Mouse (Mus musculus): ENCODE data around the gene Gm21818. TPM values are rescaled to one million over a fixed set of nuclear protein-coding genes. Genes with fewer than 3 reads are reported as not detected.
"Not testable (repeated sequence)": the region's sequence is repeated elsewhere in the genome, so short reads cannot be mapped to it uniquely, and the experiment has no call there.

The Gm21818 gene
- polyA plus RNA-seq (2014; fragmentation: Nextera tagmentation; extraction: Ambion mirVana), result not detected in 2 replicates

DNA sequence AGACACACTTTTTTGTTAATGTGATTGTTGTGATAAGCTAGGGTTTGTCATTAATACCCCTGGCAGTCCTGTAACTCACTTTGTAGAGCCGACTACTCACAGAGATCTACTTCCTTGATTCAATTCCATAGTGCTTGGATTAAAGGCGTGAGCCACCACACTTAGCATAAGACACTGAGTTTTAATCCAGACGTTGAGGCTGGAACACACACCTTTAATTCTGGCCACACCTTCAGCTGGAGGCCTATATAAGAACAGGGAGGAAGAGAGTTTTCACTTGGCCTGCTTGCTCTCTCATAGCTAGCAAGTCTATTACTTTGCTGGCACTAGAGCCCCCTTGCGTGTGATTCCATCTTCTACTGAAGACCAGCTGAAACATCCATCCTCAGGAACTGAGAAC is at the start of gene Gm21818:
Gm21818 (plus strand) TSS at position 301 of the 400 bp plus-strand sequence.
- ATAC-seq (ENCODE audit: insufficient read depth), result not testable (repeated sequence)
- WGBS, result 67% methylated on average over 4 of the region's 4 CpGs

GRCm38 (mm10) chr13:120139946-120140345 is 32.3 kb upstream of the Gm21818 start, which contains the start of gene Gm20767:
Gm20767 (plus strand) TSS chr13:120140246.
- H3K27me3 ChIP-seq (ENCODE audit: insufficient read depth, low read length); H3K27ac ChIP-seq (ENCODE audit: low read depth); H3K9ac ChIP-seq; H3K4me2 ChIP-seq; DNase-seq; ATAC-seq (ENCODE audit: insufficient read depth); H3K4me1 ChIP-seq (ENCODE audit: insufficient read depth); H3K36me3 ChIP-seq (ENCODE audit: insufficient read depth); H3K4me3 ChIP-seq (ENCODE audit: low read depth, low read length); H3K9me3 ChIP-seq (ENCODE audit: low read depth, low read length): not testable (repeated sequence)
- WGBS, result 96% methylated on average over 2 of the region's 5 CpGs

More for the DNA sequence above, at the start of gene Gm21818:
- H3K4me2 ChIP-seq; DNase-seq; H3K4me1 ChIP-seq (ENCODE audit: insufficient read depth); H3K9me3 ChIP-seq (ENCODE audit: low read depth, low read length); H3K4me3 ChIP-seq (ENCODE audit: low read depth, low read length); H3K27ac ChIP-seq (ENCODE audit: low read depth); H3K9ac ChIP-seq; H3K27me3 ChIP-seq (ENCODE audit: insufficient read depth, low read length); H3K36me3 ChIP-seq (ENCODE audit: insufficient read depth): not testable (repeated sequence)

DNA sequence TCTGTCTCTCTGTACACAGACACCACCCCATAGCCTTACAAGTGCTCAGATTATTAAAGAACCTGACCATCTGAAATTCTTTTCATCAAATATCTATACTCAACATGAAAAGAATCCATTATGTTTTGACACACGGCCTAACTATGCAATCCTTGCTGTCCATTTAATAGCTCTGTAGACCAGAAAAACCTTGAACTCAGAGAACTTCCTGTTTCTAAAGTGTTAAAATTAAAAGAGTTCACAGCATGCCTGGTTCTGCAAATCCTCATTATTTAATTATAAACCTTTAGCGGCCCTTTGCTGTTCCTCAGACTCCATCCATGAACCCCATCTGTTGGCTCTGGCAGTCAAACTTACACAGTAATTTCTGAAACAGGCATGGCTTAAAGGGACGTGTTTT is 29.9 kb upstream of the Gm21818 start:
- H3K27me3 ChIP-seq (ENCODE audit: insufficient read depth, low read length); DNase-seq; H3K4me2 ChIP-seq; H3K4me1 ChIP-seq (ENCODE audit: insufficient read depth); H3K9me3 ChIP-seq (ENCODE audit: low read depth, low read length); H3K4me3 ChIP-seq (ENCODE audit: low read depth, low read length); H3K9ac ChIP-seq; ATAC-seq (ENCODE audit: insufficient read depth); H3K27ac ChIP-seq (ENCODE audit: low read depth); H3K36me3 ChIP-seq (ENCODE audit: insufficient read depth): not testable (repeated sequence)
- 65% methylated on average over 2 of the region's 3 CpGs for WGBS

DNA sequence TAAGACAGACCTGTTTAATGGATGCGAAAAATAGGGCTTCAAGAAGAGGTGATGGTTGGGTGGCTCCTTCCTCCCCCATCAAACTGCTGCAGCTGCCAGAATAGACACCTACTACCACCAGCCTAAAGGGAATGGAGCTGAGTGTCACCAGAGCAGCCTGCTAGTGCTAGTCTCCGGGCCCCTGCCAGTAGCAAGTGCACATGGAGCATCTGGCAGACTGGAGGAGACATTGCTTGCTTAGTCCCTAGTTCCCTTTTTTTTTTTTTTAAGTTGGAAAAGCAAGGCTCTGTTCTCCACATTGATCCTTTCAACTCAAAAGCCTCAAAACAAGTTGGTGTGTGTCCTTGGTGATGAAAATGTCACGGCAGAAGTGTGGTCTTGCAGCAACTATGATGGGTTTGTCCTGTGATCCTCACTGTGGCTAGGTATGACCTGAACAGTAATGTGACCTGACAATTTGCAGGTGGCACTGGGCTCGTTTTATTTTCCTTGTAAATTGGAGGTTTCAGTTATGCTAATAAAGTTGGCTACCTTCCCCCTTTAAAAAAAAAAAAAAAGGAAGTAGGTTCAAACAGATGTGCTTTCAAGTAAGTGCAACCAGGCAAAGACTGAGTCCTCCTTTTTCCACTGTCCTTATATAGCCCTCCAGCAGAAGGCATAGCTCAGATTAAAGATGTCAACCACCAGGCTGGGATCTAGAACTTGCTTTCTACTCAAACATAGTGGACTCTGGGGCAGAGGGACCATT is 22.4 kb upstream of the Gm21818 start:
- H3K27me3 ChIP-seq (ENCODE audit: insufficient read depth, low read length); H3K4me1 ChIP-seq (ENCODE audit: insufficient read depth); DNase-seq; H3K4me3 ChIP-seq (ENCODE audit: low read depth, low read length); H3K36me3 ChIP-seq (ENCODE audit: insufficient read depth); H3K4me2 ChIP-seq; H3K9ac ChIP-seq; H3K27ac ChIP-seq (ENCODE audit: low read depth); H3K9me3 ChIP-seq (ENCODE audit: low read depth, low read length); ATAC-seq (ENCODE audit: insufficient read depth): not testable (repeated sequence)
- WGBS, result 69% methylated on average over 3 of the region's 4 CpGs

DNA sequence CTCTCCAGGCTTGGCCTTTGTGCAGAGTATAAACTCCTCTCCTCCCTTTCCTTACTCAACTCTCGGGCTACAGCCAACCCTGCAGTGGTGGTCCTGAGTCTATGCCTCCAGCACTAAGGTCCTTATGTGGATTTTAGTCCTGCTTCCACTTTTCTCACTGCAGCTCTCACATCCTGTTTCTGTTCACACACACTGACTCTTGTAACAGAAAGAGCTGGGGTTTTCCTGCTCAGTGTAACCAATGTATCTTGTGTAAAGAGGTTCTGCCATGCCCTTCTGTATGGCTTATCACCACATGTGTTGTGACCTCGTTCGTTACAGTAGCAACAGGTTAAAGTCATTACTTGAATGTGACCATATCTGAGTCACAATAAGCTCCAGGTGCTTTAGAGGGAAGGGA is 21.6 kb upstream of the Gm21818 start:
- H3K4me1 ChIP-seq (ENCODE audit: insufficient read depth); H3K27ac ChIP-seq (ENCODE audit: low read depth); H3K9ac ChIP-seq; ATAC-seq (ENCODE audit: insufficient read depth); H3K4me2 ChIP-seq; H3K36me3 ChIP-seq (ENCODE audit: insufficient read depth); DNase-seq; H3K27me3 ChIP-seq (ENCODE audit: insufficient read depth, low read length); H3K4me3 ChIP-seq (ENCODE audit: low read depth, low read length); H3K9me3 ChIP-seq (ENCODE audit: low read depth, low read length): not testable (repeated sequence)
- WGBS, result 54% methylated on average over 3 of the region's 3 CpGs

GRCm38 (mm10) chr13:120168301-120168700 is 3.9 kb upstream of the Gm21818 start:
- H3K4me2 ChIP-seq; H3K36me3 ChIP-seq (ENCODE audit: insufficient read depth); DNase-seq; H3K27me3 ChIP-seq (ENCODE audit: insufficient read depth, low read length); ATAC-seq (ENCODE audit: insufficient read depth); H3K4me1 ChIP-seq (ENCODE audit: insufficient read depth); H3K9me3 ChIP-seq (ENCODE audit: low read depth, low read length); H3K9ac ChIP-seq; H3K4me3 ChIP-seq (ENCODE audit: low read depth, low read length); H3K27ac ChIP-seq (ENCODE audit: low read depth): not testable (repeated sequence)
- WGBS, result 44% methylated on average over 5 of the region's 5 CpGs

GRCm38 (mm10) chr13:120196189-120196821 is 24.1 kb downstream of the Gm21818 start:
- 77% methylated on average over 7 of the region's 8 CpGs for WGBS
- not testable (repeated sequence) for H3K9ac ChIP-seq; H3K4me2 ChIP-seq; DNase-seq; H3K4me3 ChIP-seq (ENCODE audit: low read depth, low read length); H3K27me3 ChIP-seq (ENCODE audit: insufficient read depth, low read length); H3K27ac ChIP-seq (ENCODE audit: low read depth); H3K4me1 ChIP-seq (ENCODE audit: insufficient read depth); ATAC-seq (ENCODE audit: insufficient read depth); H3K9me3 ChIP-seq (ENCODE audit: low read depth, low read length); H3K36me3 ChIP-seq (ENCODE audit: insufficient read depth)

DNA sequence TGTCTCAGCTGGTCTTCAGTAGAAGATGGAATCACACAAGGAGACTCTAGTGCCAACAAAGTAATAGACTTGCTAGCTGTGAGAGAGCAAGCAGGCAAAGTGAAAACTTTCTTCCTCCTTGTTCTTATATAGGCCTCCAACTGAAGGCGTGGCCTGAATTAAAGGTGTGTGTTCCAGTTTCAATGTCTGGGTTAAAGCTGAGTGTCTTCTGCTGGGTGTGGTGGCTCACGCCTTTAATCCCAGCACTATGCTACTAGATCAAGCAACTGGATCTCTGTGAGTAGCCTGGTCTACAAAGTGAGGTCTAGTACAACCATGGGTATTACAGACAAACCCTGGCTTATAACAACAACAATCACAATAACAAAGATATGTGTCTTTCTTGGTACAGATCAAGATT is 43.6 kb downstream of the Gm21818 start, which contains the start of gene Gm21762:
Gm21762 (minus strand) TSS at position 101 of the 400 bp plus-strand sequence.
- H3K9me3 ChIP-seq (ENCODE audit: low read depth, low read length); ATAC-seq (ENCODE audit: insufficient read depth): not testable (repeated sequence)
- WGBS, result no CpG with 5 or more reads among the region's 2 CpGs

DNA sequence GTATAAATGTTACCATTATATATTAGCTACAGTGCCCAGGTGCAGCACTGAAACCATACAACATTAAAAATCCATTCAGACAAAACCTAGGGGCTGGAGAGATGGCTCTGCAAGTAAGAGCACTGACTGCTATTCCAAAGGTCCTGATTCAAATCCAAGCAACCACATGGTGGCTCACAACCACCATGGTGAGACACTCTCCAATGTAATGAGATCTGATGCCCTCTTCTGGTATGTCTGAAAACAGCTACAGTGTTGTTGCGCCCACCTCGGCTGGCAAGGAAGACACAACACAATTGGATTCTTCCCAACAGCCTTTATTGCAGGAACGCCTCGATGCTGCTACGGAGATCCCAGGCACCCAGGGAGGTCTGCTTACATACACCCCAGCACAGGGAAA is 48.7 kb downstream of the Gm21818 start:
- not testable (repeated sequence) for H3K27me3 ChIP-seq (ENCODE audit: insufficient read depth, low read length); H3K4me1 ChIP-seq (ENCODE audit: insufficient read depth); H3K9ac ChIP-seq; H3K4me2 ChIP-seq; H3K9me3 ChIP-seq (ENCODE audit: low read depth, low read length); DNase-seq; ATAC-seq (ENCODE audit: insufficient read depth); H3K27ac ChIP-seq (ENCODE audit: low read depth); H3K4me3 ChIP-seq (ENCODE audit: low read depth, low read length); H3K36me3 ChIP-seq (ENCODE audit: insufficient read depth)
- WGBS, result 77% methylated on average over 5 of the region's 5 CpGs

More for the DNA sequence above, 43.6 kb downstream of the Gm21818 start, which contains the start of gene Gm21762:
- not testable (repeated sequence) for H3K4me3 ChIP-seq (ENCODE audit: low read depth, low read length); H3K9ac ChIP-seq; DNase-seq; H3K4me1 ChIP-seq (ENCODE audit: insufficient read depth); H3K27ac ChIP-seq (ENCODE audit: low read depth); H3K4me2 ChIP-seq; H3K36me3 ChIP-seq (ENCODE audit: insufficient read depth); H3K27me3 ChIP-seq (ENCODE audit: insufficient read depth, low read length)

DNA sequence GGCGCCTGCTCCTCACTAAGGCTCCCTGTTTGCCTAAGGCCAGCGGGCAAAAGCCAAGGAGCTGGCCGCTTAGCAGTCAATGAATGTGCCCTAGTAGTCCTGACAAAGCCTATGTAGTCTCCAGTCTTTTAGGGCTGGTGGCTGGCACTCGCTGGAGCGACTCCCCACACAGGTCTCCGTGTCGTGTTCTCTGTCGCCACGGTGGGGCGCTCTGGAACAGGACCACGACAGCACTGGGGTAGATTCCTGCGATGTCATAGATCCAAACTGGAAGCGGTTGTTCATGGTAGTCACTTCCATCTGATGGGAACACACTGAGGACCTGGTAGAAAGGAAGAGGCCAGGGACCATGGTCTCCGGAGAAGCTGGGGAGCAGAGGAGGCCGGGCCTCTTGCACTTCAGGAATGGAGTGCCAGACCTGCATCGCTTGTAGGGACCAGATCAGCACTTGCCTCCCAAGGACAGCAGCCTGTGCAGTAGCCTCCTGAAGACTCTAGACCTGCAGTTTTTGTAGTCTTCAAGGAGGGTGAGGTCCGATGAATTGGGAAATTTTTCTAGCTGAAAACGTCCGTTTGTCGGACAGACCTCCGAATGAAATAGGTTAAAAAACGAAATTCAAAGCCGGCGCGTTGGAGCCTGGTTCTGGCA is 50.9 kb downstream of the Gm21818 start:
- not testable (repeated sequence) for ATAC-seq (ENCODE audit: insufficient read depth); DNase-seq; H3K9ac ChIP-seq; H3K4me3 ChIP-seq (ENCODE audit: low read depth, low read length); H3K4me2 ChIP-seq; H3K4me1 ChIP-seq (ENCODE audit: insufficient read depth); H3K27ac ChIP-seq (ENCODE audit: low read depth); H3K9me3 ChIP-seq (ENCODE audit: low read depth, low read length); H3K36me3 ChIP-seq (ENCODE audit: insufficient read depth); H3K27me3 ChIP-seq (ENCODE audit: insufficient read depth, low read length)
- 94% methylated on average over 16 of the region's 25 CpGs for WGBS
